Mouse (Mus musculus): Measurements from ENCODE around the gene Apba2. TPM values are rescaled to one million over a fixed set of nuclear protein-coding genes. Genes with fewer than 3 reads are reported as not detected.
A peak's percentile ranks its signal among the peaks of the same experiment; 100 is the strongest.

Gene Apba2
- polyA plus RNA-seq, 1 experiment from 2014 or later = 166 TPM

GRCm38 (mm10) chr7:64755141-64755540 lies 253.6 kb downstream of the Apba2 start:
- ATAC-seq (ENCODE audit: low read depth) = no peak
- H3K36me3 ChIP-seq (ENCODE audit: control insufficient read depth, insufficient read depth, low read length) = peaks cover 4% of the 10 kb centered on the region
- no peak overlapping the region for H3K4me3 ChIP-seq (ENCODE audit: low read depth, low read length)
- H3K4me2 ChIP-seq (ENCODE audit: low read depth, low read length) = no peak overlapping the region
- no peak overlapping the region for H3K9ac ChIP-seq (replicated peaks; ENCODE audit: low read depth, low read length)
- H3K4me1 ChIP-seq (ENCODE audit: control insufficient read depth, insufficient read depth, low read length) = no peaks in the 10 kb centered on the region
- H3K9me3 ChIP-seq (ENCODE audit: control insufficient read depth, low read length) = no peaks in the 10 kb centered on the region
- no peaks in the 10 kb centered on the region for H3K27me3 ChIP-seq (ENCODE audit: control insufficient read depth, insufficient read depth, low read length)
- H3K27ac ChIP-seq (ENCODE audit: low read depth, low read length) = no peak overlapping the region
- WGBS = 91% methylated on average over 7 of the region's 7 CpGs

DNA sequence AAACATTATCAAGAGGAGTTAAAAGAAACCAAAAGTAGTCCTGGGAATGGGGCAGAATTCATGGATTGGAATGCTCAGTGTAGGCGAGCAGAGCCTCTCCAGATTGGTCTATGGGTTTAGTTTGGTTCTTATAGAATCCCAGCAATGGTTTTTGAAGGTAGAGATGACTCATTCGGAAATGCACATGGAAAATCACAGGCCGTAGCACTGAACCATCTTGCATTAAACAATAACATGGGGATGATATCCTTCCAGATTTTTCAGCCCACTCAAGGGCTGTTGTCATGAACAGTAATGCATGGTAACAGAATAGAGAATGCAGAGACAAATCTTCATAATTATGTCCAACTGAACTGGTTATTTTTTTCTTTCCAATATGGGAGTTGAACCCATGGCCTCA lies 264.1 kb downstream of the Apba2 start:
- H3K4me1 ChIP-seq (ENCODE audit: control insufficient read depth, insufficient read depth, low read length) = no peaks in the 10 kb centered on the region
- ATAC-seq (ENCODE audit: low read depth) = no peak
- H3K36me3 ChIP-seq (ENCODE audit: control insufficient read depth, insufficient read depth, low read length) = no peaks in the 10 kb centered on the region
- no peak overlapping the region for H3K9ac ChIP-seq (replicated peaks; ENCODE audit: low read depth, low read length)
- H3K27ac ChIP-seq (ENCODE audit: low read depth, low read length) = no peak overlapping the region
- H3K4me3 ChIP-seq (ENCODE audit: low read depth, low read length) = no peak overlapping the region
- H3K4me2 ChIP-seq (ENCODE audit: low read depth, low read length) = no peak overlapping the region
- no peaks in the 10 kb centered on the region for H3K9me3 ChIP-seq (ENCODE audit: control insufficient read depth, low read length)
- 88% methylated on average over 3 of the region's 3 CpGs for WGBS
- no peaks in the 10 kb centered on the region for H3K27me3 ChIP-seq (ENCODE audit: control insufficient read depth, insufficient read depth, low read length)

- Histone ChIP-seq H3K9me3 (ENCODE audit: control insufficient read depth, low read length) (no peaks in the 10 kb centered on the region), H3K9ac (replicated peaks; ENCODE audit: low read depth, low read length) (no peak overlapping the region), H3K27me3 (ENCODE audit: control insufficient read depth, insufficient read depth, low read length) (no peaks in the 10 kb centered on the region), H3K4me3 (ENCODE audit: low read depth, low read length) (no peak overlapping the region), H3K36me3 (ENCODE audit: control insufficient read depth, insufficient read depth, low read length) (no peaks in the 10 kb centered on the region), H3K4me1 (ENCODE audit: control insufficient read depth, insufficient read depth, low read length) (no peaks in the 10 kb centered on the region), H3K4me2 (ENCODE audit: low read depth, low read length) (no peak overlapping the region), H3K27ac (ENCODE audit: low read depth, low read length) (no peak overlapping the region)
- ATAC-seq (ENCODE audit: low read depth) = no peak
- WGBS = 50% methylated on average over 7 of the region's 7 CpGs
These were observed 268.3 kb downstream of the Apba2 start for GRCm38 (mm10) chr7:64769768-64770167.

- no peaks in the 10 kb centered on the region for H3K9me3 ChIP-seq (ENCODE audit: control insufficient read depth, low read length)
- H3K36me3 ChIP-seq (ENCODE audit: control insufficient read depth, insufficient read depth, low read length) = no peaks in the 10 kb centered on the region
- no peak overlapping the region for H3K9ac ChIP-seq (replicated peaks; ENCODE audit: low read depth, low read length)
- 57% methylated on average over 8 of the region's 8 CpGs for WGBS
- no peaks in the 10 kb centered on the region for H3K27me3 ChIP-seq (ENCODE audit: control insufficient read depth, insufficient read depth, low read length)
- no peak overlapping the region for H3K27ac ChIP-seq (ENCODE audit: low read depth, low read length)
- ATAC-seq (ENCODE audit: low read depth) = peak; percentile 39
- H3K4me1 ChIP-seq (ENCODE audit: control insufficient read depth, insufficient read depth, low read length) = no peaks in the 10 kb centered on the region
- H3K4me2 ChIP-seq (ENCODE audit: low read depth, low read length) = peak overlapping the region; percentile 31
- peak overlapping the region; percentile 12; the same call in 1 of the 2 replicates for H3K4me3 ChIP-seq (ENCODE audit: low read depth, low read length)
These were observed 269.4 kb downstream of the Apba2 start for GRCm38 (mm10) chr7:64770779-64771390.

DNA sequence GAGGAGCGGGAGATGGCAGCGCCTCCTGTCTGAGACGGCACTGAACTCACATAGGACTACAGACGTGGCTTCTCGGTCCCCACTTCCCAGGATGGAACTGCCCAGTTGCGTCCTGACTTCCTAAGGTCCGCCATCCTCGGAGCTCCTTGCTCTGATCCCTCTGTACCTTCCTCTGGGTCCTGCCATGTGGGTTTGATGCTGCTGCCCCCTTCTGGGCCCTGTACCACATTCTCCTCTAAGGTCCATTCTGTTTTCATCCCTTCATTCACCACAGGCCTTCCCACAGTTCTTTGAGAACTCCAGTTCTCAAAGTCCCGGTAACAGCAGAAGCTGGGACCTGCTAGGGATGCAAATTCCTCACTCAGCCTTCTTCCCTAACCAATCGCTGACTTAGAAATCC lies 272.0 kb downstream of the Apba2 start:
- no peak overlapping the region for H3K4me2 ChIP-seq (ENCODE audit: low read depth, low read length)
- no peaks in the 10 kb centered on the region for H3K27me3 ChIP-seq (ENCODE audit: control insufficient read depth, insufficient read depth, low read length)
- no peak overlapping the region for H3K9ac ChIP-seq (replicated peaks; ENCODE audit: low read depth, low read length)
- H3K4me1 ChIP-seq (ENCODE audit: control insufficient read depth, insufficient read depth, low read length) = no peaks in the 10 kb centered on the region
- no peaks in the 10 kb centered on the region for H3K9me3 ChIP-seq (ENCODE audit: control insufficient read depth, low read length)
- WGBS = 49% methylated on average over 10 of the region's 10 CpGs
- H3K27ac ChIP-seq (ENCODE audit: low read depth, low read length) = no peak overlapping the region
- no peak overlapping the region for H3K4me3 ChIP-seq (ENCODE audit: low read depth, low read length)
- ATAC-seq (ENCODE audit: low read depth) = no peak
- no peaks in the 10 kb centered on the region for H3K36me3 ChIP-seq (ENCODE audit: control insufficient read depth, insufficient read depth, low read length)

DNA sequence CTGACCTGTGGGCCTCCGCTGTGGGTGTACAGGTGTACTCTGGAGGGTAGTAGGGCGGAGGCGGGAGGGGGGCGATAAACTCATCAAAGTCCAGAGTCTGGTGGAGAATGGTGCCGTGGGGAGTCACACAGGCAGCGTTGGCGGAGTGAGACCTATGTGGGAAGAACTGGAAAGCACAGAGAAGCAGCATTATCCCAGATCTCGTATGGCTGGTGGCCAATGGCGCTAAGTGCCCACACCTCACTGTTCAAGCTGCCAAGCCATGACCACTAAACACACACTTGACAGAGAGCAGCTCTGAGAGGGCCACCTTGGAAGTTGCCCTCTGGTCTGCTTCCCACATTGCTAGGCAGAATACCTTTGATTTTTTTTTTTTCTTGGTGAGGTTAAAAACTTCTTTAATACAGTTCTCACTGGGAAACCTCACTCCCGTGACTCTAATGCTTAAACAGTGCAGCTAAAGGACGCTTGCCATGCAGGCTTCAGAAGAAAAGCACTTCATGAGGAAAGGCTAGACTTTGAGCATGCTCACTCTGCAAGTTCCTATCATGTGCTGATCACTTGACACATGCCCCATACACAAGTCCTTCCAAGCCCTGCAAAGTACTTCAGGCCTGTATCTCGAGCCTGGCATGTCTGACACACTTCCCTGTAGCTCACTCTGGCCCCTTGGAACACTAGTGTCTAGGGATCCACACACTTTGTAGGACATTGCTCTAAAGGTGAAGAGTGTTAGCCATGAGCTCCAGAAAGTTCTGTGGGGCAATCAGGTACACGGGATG lies 275.4 kb downstream of the Apba2 start:
- no peaks in the 10 kb centered on the region for H3K4me1 ChIP-seq (ENCODE audit: control insufficient read depth, insufficient read depth, low read length)
- ATAC-seq (ENCODE audit: low read depth) = no peak
- 86% methylated on average over 13 of the region's 13 CpGs for WGBS
- no peaks in the 10 kb centered on the region for H3K27me3 ChIP-seq (ENCODE audit: control insufficient read depth, insufficient read depth, low read length)
- no peaks in the 10 kb centered on the region for H3K9me3 ChIP-seq (ENCODE audit: control insufficient read depth, low read length)
- H3K36me3 ChIP-seq (ENCODE audit: control insufficient read depth, insufficient read depth, low read length) = no peaks in the 10 kb centered on the region
- no peak overlapping the region for H3K27ac ChIP-seq (ENCODE audit: low read depth, low read length)
- H3K9ac ChIP-seq (replicated peaks; ENCODE audit: low read depth, low read length) = no peak overlapping the region
- H3K4me2 ChIP-seq (ENCODE audit: low read depth, low read length) = no peak overlapping the region
- H3K4me3 ChIP-seq (ENCODE audit: low read depth, low read length) = no peak overlapping the region

DNA sequence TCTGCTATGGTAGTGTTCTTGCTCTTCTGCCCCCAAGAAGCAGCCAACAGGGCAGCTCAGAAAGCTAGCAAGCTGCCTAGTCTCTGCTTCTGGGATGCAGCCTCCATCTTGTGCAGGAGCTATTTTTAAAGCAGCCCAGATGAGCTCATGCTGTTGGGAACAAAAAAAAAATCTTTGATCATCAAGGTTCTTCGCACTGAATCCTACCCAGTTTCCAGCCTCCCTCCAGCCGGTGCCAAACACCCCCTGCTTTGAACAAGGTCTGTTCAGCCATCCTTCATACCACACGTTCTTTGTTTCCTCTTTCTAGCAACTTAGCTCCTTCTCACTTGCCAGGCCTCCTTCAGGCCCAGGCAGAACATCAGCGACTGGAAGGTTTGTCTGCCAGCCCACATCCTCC lies 278.0 kb downstream of the Apba2 start:
- WGBS = 76% methylated on average over 4 of the region's 4 CpGs
- Histone ChIP-seq H3K4me3 (ENCODE audit: low read depth, low read length) (no peak overlapping the region), H3K4me2 (ENCODE audit: low read depth, low read length) (no peak overlapping the region), H3K36me3 (ENCODE audit: control insufficient read depth, insufficient read depth, low read length) (no peaks in the 10 kb centered on the region), H3K9ac (replicated peaks; ENCODE audit: low read depth, low read length) (no peak overlapping the region), H3K27ac (ENCODE audit: low read depth, low read length) (no peak overlapping the region), H3K9me3 (ENCODE audit: control insufficient read depth, low read length) (no peaks in the 10 kb centered on the region), H3K27me3 (ENCODE audit: control insufficient read depth, insufficient read depth, low read length) (no peaks in the 10 kb centered on the region), H3K4me1 (ENCODE audit: control insufficient read depth, insufficient read depth, low read length) (no peaks in the 10 kb centered on the region)
- ATAC-seq (ENCODE audit: low read depth) = no peak

- ATAC-seq (ENCODE audit: low read depth) = no peak
- Histone ChIP-seq H3K4me1 (ENCODE audit: control insufficient read depth, insufficient read depth, low read length) (no peaks in the 10 kb centered on the region), H3K9ac (replicated peaks; ENCODE audit: low read depth, low read length) (no peak overlapping the region), H3K4me2 (ENCODE audit: low read depth, low read length) (no peak overlapping the region), H3K27me3 (ENCODE audit: control insufficient read depth, insufficient read depth, low read length) (no peaks in the 10 kb centered on the region), H3K36me3 (ENCODE audit: control insufficient read depth, insufficient read depth, low read length) (no peaks in the 10 kb centered on the region), H3K4me3 (ENCODE audit: low read depth, low read length) (no peak overlapping the region), H3K27ac (ENCODE audit: low read depth, low read length) (no peak overlapping the region), H3K9me3 (ENCODE audit: control insufficient read depth, low read length) (no peaks in the 10 kb centered on the region)
- WGBS = 30% methylated on average over 3 of the region's 3 CpGs
These were observed 283.5 kb downstream of the Apba2 start for GRCm38 (mm10) chr7:64785040-64785439.

DNA sequence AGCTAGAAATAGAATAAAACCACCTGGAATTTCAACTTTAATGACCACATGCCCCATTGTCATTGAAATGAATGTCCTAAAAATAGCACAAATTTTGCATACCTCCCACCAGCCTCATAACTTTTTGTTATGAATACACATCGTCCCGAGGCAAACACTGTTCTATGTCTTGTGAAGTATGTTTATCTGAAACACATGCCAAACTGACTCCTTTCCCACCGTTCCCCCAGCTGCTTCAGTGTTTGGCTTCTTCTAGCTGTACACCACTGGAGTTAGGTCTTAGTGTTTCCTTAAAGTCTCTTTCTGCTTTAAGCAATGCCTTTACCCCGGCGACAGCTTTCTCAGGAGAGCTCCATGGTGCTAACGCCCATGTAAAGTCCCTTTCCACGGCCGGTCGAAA lies 289.6 kb downstream of the Apba2 start:
- WGBS = 70% methylated on average over 9 of the region's 9 CpGs
- ATAC-seq (ENCODE audit: low read depth) = no peak
- H3K9me3 ChIP-seq (ENCODE audit: control insufficient read depth, low read length) = no peaks in the 10 kb centered on the region

More for the DNA sequence above, 289.6 kb downstream of the Apba2 start:
- Histone ChIP-seq H3K9ac (replicated peaks; ENCODE audit: low read depth, low read length) (no peak overlapping the region), H3K27me3 (ENCODE audit: control insufficient read depth, insufficient read depth, low read length) (no peaks in the 10 kb centered on the region), H3K4me2 (ENCODE audit: low read depth, low read length) (no peak overlapping the region), H3K4me3 (ENCODE audit: low read depth, low read length) (no peak overlapping the region), H3K27ac (ENCODE audit: low read depth, low read length) (no peak overlapping the region), H3K4me1 (ENCODE audit: control insufficient read depth, insufficient read depth, low read length) (no peaks in the 10 kb centered on the region), H3K36me3 (ENCODE audit: control insufficient read depth, insufficient read depth, low read length) (no peaks in the 10 kb centered on the region)

Measured in neural tube, embryonic 14.5 days (tissue).